Mouse (Mus musculus) spleen, adult 2 months (tissue): ENCODE results near the gene Arhgap25. TPM values are rescaled to one million over a fixed set of nuclear protein-coding genes. Genes with fewer than 3 reads are reported as not detected.
A peak's percentile ranks its signal among the peaks of the same experiment; 100 is the strongest.

Source experiments
- DNase-seq, 2 experiments: peaks; one replicate each; pipeline versions ENCODE4 v3.0.0 to v3.0.0-alpha.2; 2012 to 2021; ENCODE audit warnings: low spot score in 2 of 2, low read depth in 1 of 2
- H3K27ac ChIP-seq: fragments of 200-500 bp; 2 replicates; pipeline ENCODE4 v1.5.1; 2012; ENCODE audit warnings: low read length, inconsistent platforms; ENCODE audit not compliant: insufficient read depth
- H3K27me3 ChIP-seq: fragments of 200-500 bp; 2 replicates; pipeline ENCODE4 v1.6.1; 2012; ENCODE audit warnings: mild to moderate bottlenecking, moderate library complexity, low read length, inconsistent platforms; ENCODE audit not compliant: control insufficient read depth, insufficient read depth
- H3K36me3 ChIP-seq: fragments of 200-500 bp; 2 replicates; pipeline ENCODE4 v1.6.1; 2012; ENCODE audit warnings: mild to moderate bottlenecking, low read length, inconsistent platforms; ENCODE audit not compliant: control insufficient read depth, insufficient read depth
- H3K4me1 ChIP-seq: fragments of 200-500 bp; 2 replicates; pipeline ENCODE4 v1.6.1; 2011; ENCODE audit warnings: inconsistent platforms; ENCODE audit not compliant: control insufficient read depth, insufficient read depth, insufficient read length
- H3K4me3 ChIP-seq: fragments of 200-500 bp; 2 replicates; pipeline ENCODE4 v1.5.1; 2011; ENCODE audit warnings: mild to moderate bottlenecking, inconsistent platforms; ENCODE audit not compliant: insufficient read depth, insufficient read length; ENCODE audit errors: extremely low read depth
- CTCF ChIP-seq: fragments of 200-500 bp; IDR thresholded peaks from 2 replicates; pipeline ENCODE4 v1.5.1; 2011; ENCODE audit warnings: mild to moderate bottlenecking, inconsistent platforms; ENCODE audit not compliant: insufficient read depth, insufficient read length, insufficient replicate concordance; ENCODE audit errors: extremely low read depth
- POLR2A ChIP-seq: fragments of 200-500 bp; IDR thresholded peaks from 2 replicates; pipeline ENCODE4 v1.6.1; 2011; ENCODE audit warnings: low read depth, low read length, inconsistent platforms
- WGBS: fragments of 180-500 bp; shearing (Covaris S2); methylation state at CpG from one replicate; pipeline ENCODE4 v1.1.7; 2018; 5-methylcytosine and 5-hydroxymethylcytosine counted together
- polyA plus RNA-seq: library from polyadenylated mRNA; depleted of rRNA; stranded (reverse); fragments of >200 nt; gene quantifications from 2 replicates; pipeline ENCODE4 v1.2.3, GENCODE M21; 2012

Arhgap25 gene
- polyA plus RNA-seq, 1 experiment = 17.3 TPM

- no peak overlapping the region for H3K4me3 ChIP-seq
Observed at GRCm38 (mm10) chr6:87567686-87568593, 34.9 kb upstream of the Arhgap25 start.

GRCm38 (mm10) chr6:87565166-87565565 lies 32.1 kb upstream of the Arhgap25 start:
- Histone ChIP-seq H3K4me3 (no peak overlapping the region), H3K27me3 (no peaks in the 10 kb centered on the region), H3K27ac (no peak overlapping the region), H3K4me1 (no peaks in the 10 kb centered on the region), H3K36me3 (no peaks in the 10 kb centered on the region)
- no peak for DNase-seq
- TF ChIP-seq POLR2A (no peak), CTCF (no peak)
- 87% methylated on average over 5 of the region's 5 CpGs for WGBS

More at GRCm38 (mm10) chr6:87567686-87568593, 34.9 kb upstream of the Arhgap25 start:
- Histone ChIP-seq H3K36me3 (no peaks in the 10 kb centered on the region), H3K4me1 (no peaks in the 10 kb centered on the region), H3K27me3 (no peaks in the 10 kb centered on the region), H3K27ac (no peak overlapping the region)
- DNase-seq = no peak
- TF ChIP-seq CTCF = no peak
- no peak for TF ChIP-seq POLR2A
- WGBS = 78% methylated on average over 9 of the region's 9 CpGs

GRCm38 (mm10) chr6:87564356-87564755 lies 31.3 kb upstream of the Arhgap25 start:
- no peaks in the 10 kb centered on the region for H3K27me3 ChIP-seq
- 94% methylated on average over 4 of the region's 4 CpGs for WGBS
- no peak overlapping the region for H3K27ac ChIP-seq
- TF ChIP-seq CTCF (no peak), POLR2A (no peak)
- no peaks in the 10 kb centered on the region for H3K36me3 ChIP-seq
- H3K4me1 ChIP-seq = no peaks in the 10 kb centered on the region
- no peak for DNase-seq
- no peak overlapping the region for H3K4me3 ChIP-seq

- peaks cover 12% of the 10 kb centered on the region for H3K4me1 ChIP-seq
- WGBS = 79% methylated on average over 3 of the region's 3 CpGs
- TF ChIP-seq POLR2A = no peak
- no peak for TF ChIP-seq CTCF
- no peaks in the 10 kb centered on the region for H3K36me3 ChIP-seq
- DNase-seq = no peak
- no peak overlapping the region for H3K27ac ChIP-seq
- no peaks in the 10 kb centered on the region for H3K27me3 ChIP-seq
- no peak overlapping the region for H3K4me3 ChIP-seq
Observed at GRCm38 (mm10) chr6:87553724-87554123, 20.7 kb upstream of the Arhgap25 start.

- 12% methylated on average over 7 of the region's 7 CpGs for WGBS
- Histone ChIP-seq H3K4me3 (no peak overlapping the region), H3K36me3 (no peaks in the 10 kb centered on the region), H3K4me1 (peaks cover 16% of the 10 kb centered on the region), H3K27me3 (no peaks in the 10 kb centered on the region), H3K27ac (peak overlapping the region; percentile 67)
- TF ChIP-seq CTCF (peak; percentile 1; the same call in 1 of the 2 replicates), POLR2A (no peak)
- peak; percentile 86 to 89 for DNase-seq
Observed at GRCm38 (mm10) chr6:87552054-87552807, 19.2 kb upstream of the Arhgap25 start.

GRCm38 (mm10) chr6:87547836-87548235 lies 14.8 kb upstream of the Arhgap25 start:
- no peaks in the 10 kb centered on the region for H3K27me3 ChIP-seq
- peaks cover 20% of the 10 kb centered on the region for H3K4me1 ChIP-seq
- H3K36me3 ChIP-seq = no peaks in the 10 kb centered on the region
- H3K27ac ChIP-seq = peak overlapping the region; percentile 46
- peak in 1 of 2 experiments; percentile 36 for DNase-seq
- TF ChIP-seq CTCF (no peak), POLR2A (no peak)
- no peak overlapping the region for H3K4me3 ChIP-seq
- WGBS = 28% methylated on average over 7 of the region's 7 CpGs

GRCm38 (mm10) chr6:87547431-87547830 lies 14.4 kb upstream of the Arhgap25 start:
- no peaks in the 10 kb centered on the region for H3K36me3 ChIP-seq
- H3K27ac ChIP-seq = peak overlapping the region; percentile 46; the same call in 1 of the 2 replicates
- H3K4me1 ChIP-seq = peaks cover 23% of the 10 kb centered on the region
- H3K27me3 ChIP-seq = no peaks in the 10 kb centered on the region
- no peak for TF ChIP-seq POLR2A
- TF ChIP-seq CTCF = no peak
- DNase-seq = no peak
- H3K4me3 ChIP-seq = no peak overlapping the region
- 44% methylated on average over 4 of the region's 4 CpGs for WGBS
